Mouse (Mus musculus) heart, adult 2 months (tissue): ENCODE results near the gene Nfatc3. TPM values are rescaled to one million over a fixed set of nuclear protein-coding genes. Genes with fewer than 3 reads are reported as not detected.

Experiments
- DNase-seq, 2 experiments: peaks; one replicate each; pipeline ENCODE4 v3.0.0; 2021
- H3K27ac ChIP-seq: fragments of 200-600 bp; 2 replicates; pipeline ENCODE4 v1.8.1; 2022
- H3K27me3 ChIP-seq: fragments of 200-500 bp; 2 replicates; pipeline ENCODE4 v1.6.1; 2012; ENCODE audit warnings: mild to moderate bottlenecking, low read length, inconsistent platforms, mixed read lengths; ENCODE audit not compliant: control insufficient read depth, insufficient read depth
- H3K36me3 ChIP-seq: fragments of 200-500 bp; 2 replicates; pipeline ENCODE4 v1.6.1; 2012; ENCODE audit warnings: low read length, inconsistent platforms; ENCODE audit not compliant: control insufficient read depth, insufficient read depth
- H3K4me1 ChIP-seq: fragments of 200-500 bp; 2 replicates; pipeline ENCODE4 v1.6.1; 2011; ENCODE audit warnings: low read length; ENCODE audit not compliant: control insufficient read depth, insufficient read depth
- H3K4me3 ChIP-seq: fragments of 200-600 bp; 2 replicates; pipeline ENCODE4 v1.8.1; 2022
- H3K79me2 ChIP-seq: fragments of 200-500 bp; replicated peaks from 2 replicates; pipeline ENCODE4 v1.6.1; 2012; ENCODE audit warnings: mild to moderate bottlenecking, inconsistent platforms, low read length, moderate library complexity, mixed read lengths; ENCODE audit not compliant: control insufficient read depth, insufficient read depth
- H3K9ac ChIP-seq: fragments of 200-500 bp; 2 replicates; pipeline ENCODE4 v1.6.1; 2012; ENCODE audit warnings: low read depth, mild to moderate bottlenecking, control low read depth, inconsistent platforms, low read length, mixed read lengths
- CTCF ChIP-seq: fragments of 200-600 bp; IDR thresholded peaks from 2 replicates; pipeline ENCODE4 v1.8.1; 2022; ENCODE audit warnings: antibody characterized with exemption, mild to moderate bottlenecking, moderate library complexity
- EP300 ChIP-seq: fragments of 200-500 bp; IDR thresholded peaks from 2 replicates; pipeline ENCODE4 v1.6.1; 2011; ENCODE audit warnings: low read depth, low read length, control low read depth; ENCODE audit not compliant: insufficient read depth
- POLR2A ChIP-seq: fragments of 200-500 bp; IDR thresholded peaks from 2 replicates; pipeline ENCODE4 v1.6.1; 2011; ENCODE audit warnings: mild to moderate bottlenecking, low read depth, low read length, control low read depth; ENCODE audit not compliant: insufficient read depth
- WGBS: fragments of 180-500 bp; shearing (Covaris S2); methylation state at CpG from one replicate; pipeline ENCODE4 v1.1.7; 2018; 5-methylcytosine and 5-hydroxymethylcytosine counted together
- intact Hi-C: fragments of 180-260 bp; cut with DNase I; formaldehyde crosslinking; loops from one replicate; pipeline ENCODE4 v1.15.1; 2025
- polyA plus RNA-seq: library from polyadenylated mRNA; depleted of rRNA; stranded (reverse); fragments of >200 nt; gene quantifications from 2 replicates; pipeline ENCODE4 v1.2.3, GENCODE M21; 2012
- total RNA-seq, 2 experiments: library from RNA; stranded (reverse); gene quantifications; 2 replicates each; pipeline ENCODE4 v1.2.3; 2021

Gene Nfatc3
- total and polyA plus RNA-seq, 3 experiments, result 12.2 to 19.2 (median 18.9) TPM

DNA sequence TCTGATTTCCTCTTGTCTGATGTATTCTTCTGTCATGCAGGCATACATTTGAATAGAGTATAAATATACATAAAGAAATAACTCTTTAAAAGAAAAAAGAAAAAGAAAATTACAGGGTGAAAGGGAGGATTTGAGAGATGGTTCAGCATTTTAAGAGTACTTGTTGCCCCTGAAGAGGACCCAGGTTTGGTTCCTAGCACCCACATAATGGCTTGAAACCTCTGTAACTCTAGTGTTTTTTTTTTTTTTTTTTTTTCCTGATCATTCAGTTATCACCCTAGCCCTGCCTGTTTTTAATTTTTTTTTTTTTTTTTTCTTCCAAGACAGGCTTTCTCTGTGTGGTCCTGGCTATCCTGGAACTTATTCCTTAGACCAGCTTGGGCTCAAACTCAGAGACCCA is 13.5 kb downstream of the Nfatc3 start:
- DNase-seq, result no peak
- no peak overlapping the region for H3K9ac ChIP-seq
- intact Hi-C loops, result no loop called here
- no peak overlapping the region for H3K27ac ChIP-seq
- H3K27me3 ChIP-seq, result no peaks in the 10 kb centered on the region
- TF ChIP-seq EP300 (no peak), CTCF (no peak), POLR2A (no peak)
- no peak overlapping the region for H3K4me3 ChIP-seq
- peaks cover 5% of the 10 kb centered on the region; the same call in 1 of the 2 replicates for H3K79me2 ChIP-seq
- H3K36me3 ChIP-seq, result peaks cover 11% of the 10 kb centered on the region; the same call in 1 of the 2 replicates
- peaks cover 7% of the 10 kb centered on the region for H3K4me1 ChIP-seq

DNA sequence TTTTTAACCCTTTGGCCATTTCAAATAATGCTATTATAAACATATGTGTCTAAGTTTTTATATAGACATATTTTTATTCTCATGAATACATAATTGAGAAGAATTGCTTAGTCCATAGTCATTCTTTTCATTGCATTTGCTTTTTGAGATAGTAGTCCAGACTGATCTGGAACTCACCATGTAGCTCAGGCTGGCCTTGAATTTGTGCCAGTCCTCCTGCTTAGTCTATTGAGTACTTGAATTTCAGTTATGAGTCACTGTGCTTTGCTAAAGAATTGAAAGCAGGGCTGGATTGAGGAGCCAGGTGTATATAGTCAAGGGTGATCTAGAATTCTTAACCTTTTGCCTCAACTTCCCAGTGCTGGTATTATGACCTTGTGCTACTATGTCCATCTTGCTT is 15.6 kb downstream of the Nfatc3 start:
- H3K9ac ChIP-seq, result no peak overlapping the region
- H3K27ac ChIP-seq, result no peak overlapping the region
- H3K79me2 ChIP-seq, result peaks cover 7% of the 10 kb centered on the region
- DNase-seq, result no peak
- H3K4me3 ChIP-seq, result no peak overlapping the region
- no peaks in the 10 kb centered on the region for H3K27me3 ChIP-seq
- peaks cover 7% of the 10 kb centered on the region for H3K4me1 ChIP-seq
- intact Hi-C loops, result loop anchor here (2.0 kb wide), 2 partner anchors 13 to 83 kb away; partner anchors contain the start of gene Dus2
- peaks cover 11% of the 10 kb centered on the region; the same call in 1 of the 2 replicates for H3K36me3 ChIP-seq
- TF ChIP-seq POLR2A (no peak), CTCF (no peak), EP300 (no peak)

DNA sequence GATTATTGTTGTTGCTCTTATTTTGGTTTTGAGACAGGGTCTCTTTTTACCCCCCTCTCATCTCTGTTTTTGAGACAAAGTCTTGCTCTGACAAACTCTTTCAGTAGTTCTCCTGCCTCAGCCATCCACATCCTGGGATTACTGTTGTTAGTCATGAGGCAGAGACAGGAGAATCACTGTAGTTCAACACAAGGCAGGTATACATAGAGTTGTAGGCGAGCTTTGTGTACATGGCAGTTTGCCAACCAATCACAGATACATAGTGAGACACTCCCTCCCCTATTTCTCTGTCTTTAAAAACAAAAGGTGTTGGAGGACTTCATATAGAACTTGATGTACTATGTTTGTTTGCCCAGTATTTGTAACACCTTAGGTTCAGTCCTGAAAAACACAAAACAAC is 16.0 kb downstream of the Nfatc3 start:
- intact Hi-C loops, result loop anchor here (2.0 to 5.0 kb wide), 3 partner anchors 14 to 84 kb away; partner anchors contain the start of gene Dus2
- Histone ChIP-seq H3K4me1 (peaks cover 7% of the 10 kb centered on the region), H3K27me3 (no peaks in the 10 kb centered on the region), H3K27ac (no peak overlapping the region), H3K4me3 (no peak overlapping the region), H3K9ac (no peak overlapping the region), H3K36me3 (peaks cover 8% of the 10 kb centered on the region; the same call in 1 of the 2 replicates), H3K79me2 (peaks cover 5% of the 10 kb centered on the region)
- WGBS, result 69% methylated on average over 1 of the region's 1 CpGs
- TF ChIP-seq CTCF (no peak), EP300 (no peak), POLR2A (no peak)
- no peak for DNase-seq

DNA sequence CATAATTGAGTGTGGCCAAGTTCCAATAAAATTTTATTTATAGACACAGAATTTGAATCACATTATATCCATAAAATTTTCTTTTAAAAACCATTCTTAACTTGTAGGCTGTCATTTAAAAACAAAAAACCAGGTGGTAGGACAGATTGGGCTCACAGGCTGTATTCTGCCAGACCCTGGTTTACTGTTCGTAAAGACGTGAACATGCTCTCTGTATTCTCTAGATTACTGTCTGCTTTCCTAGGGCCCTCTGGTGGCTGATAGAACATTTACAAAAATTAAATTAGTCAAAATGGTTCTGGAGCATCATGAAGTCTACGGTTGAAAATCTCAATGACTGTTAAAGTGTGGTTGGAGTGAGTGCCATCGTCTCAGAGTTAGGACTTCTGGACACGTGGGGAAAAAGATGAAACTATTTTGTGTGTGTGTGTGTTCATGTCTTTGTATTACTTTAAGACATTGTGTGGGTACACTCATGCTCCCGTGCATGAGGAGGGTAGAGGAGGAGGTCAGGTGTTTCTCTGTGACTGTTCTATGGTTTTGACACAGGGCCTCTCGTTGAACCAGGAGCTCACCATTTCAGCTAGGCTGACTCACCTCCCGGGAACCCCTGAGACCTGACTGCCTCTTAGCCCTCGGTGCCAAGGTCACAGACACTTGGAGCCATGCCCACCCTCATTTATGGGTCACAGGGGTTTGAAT is 16.7 kb downstream of the Nfatc3 start:
- peaks cover 7% of the 10 kb centered on the region; the same call in 1 of the 2 replicates for H3K36me3 ChIP-seq
- no peak overlapping the region for H3K4me3 ChIP-seq
- no peak overlapping the region for H3K27ac ChIP-seq
- H3K27me3 ChIP-seq, result no peaks in the 10 kb centered on the region
- H3K4me1 ChIP-seq, result peaks cover 7% of the 10 kb centered on the region
- peak; percentile 70 for TF ChIP-seq CTCF
- no peak for TF ChIP-seq POLR2A
- TF ChIP-seq EP300, result no peak
- intact Hi-C loops, result loop anchor here (2.0 to 5.0 kb wide), 3 partner anchors 15 to 85 kb away; partner anchors contain the start of gene Dus2
- H3K9ac ChIP-seq, result no peak overlapping the region
- WGBS, result 39% methylated on average over 9 of the region's 9 CpGs
- H3K79me2 ChIP-seq, result peaks cover 5% of the 10 kb centered on the region
- DNase-seq, result no peak

DNA sequence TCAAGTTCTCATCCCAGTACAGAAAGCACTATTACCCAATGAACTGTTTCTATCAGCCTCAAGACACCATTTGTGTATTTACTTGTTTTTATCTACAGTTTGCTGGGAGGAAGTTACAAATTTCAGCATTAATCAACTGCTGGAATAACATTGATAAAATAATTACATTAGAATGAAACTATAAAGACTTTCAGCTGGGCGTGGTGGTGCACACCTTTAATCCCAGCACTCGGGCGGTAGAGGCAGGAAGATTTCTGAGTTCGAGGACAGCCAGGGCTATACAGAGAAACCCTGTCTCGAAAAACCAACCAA is 17.2 kb downstream of the Nfatc3 start:
- H3K79me2 ChIP-seq, result peaks cover 3% of the 10 kb centered on the region
- intact Hi-C loops, result loop anchor here (2.0 to 5.0 kb wide), 3 partner anchors 15 to 85 kb away; partner anchors contain the start of gene Dus2
- H3K27me3 ChIP-seq, result no peaks in the 10 kb centered on the region
- TF ChIP-seq POLR2A (no peak), CTCF (no peak), EP300 (no peak)
- no peak overlapping the region for H3K27ac ChIP-seq
- H3K4me1 ChIP-seq, result peaks cover 5% of the 10 kb centered on the region
- 95% methylated on average over 5 of the region's 5 CpGs for WGBS
- DNase-seq, result no peak
- H3K9ac ChIP-seq, result no peak overlapping the region
- H3K4me3 ChIP-seq, result no peak overlapping the region
- peaks cover 7% of the 10 kb centered on the region for H3K36me3 ChIP-seq

DNA sequence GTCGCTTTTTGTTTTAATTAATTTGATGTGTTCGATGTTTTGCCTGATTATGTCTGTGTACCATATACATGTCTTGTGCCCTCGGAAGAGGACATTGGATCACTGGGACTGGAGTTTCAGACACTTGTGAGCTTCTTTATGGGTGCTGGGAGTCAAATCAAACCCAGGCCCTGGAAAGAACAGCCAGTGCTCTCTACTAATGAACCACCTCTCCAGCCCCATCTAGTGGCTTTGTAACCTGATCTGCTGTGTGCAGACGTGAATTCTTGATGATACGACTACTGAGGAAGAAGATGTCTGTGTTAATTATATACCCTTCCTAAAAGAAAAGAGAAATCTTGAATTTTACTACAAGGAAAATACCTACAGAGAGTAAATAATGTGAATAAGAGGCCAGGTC is 18.0 kb downstream of the Nfatc3 start:
- Histone ChIP-seq H3K27me3 (no peaks in the 10 kb centered on the region), H3K4me3 (no peak overlapping the region), H3K27ac (no peak overlapping the region), H3K36me3 (peaks cover 7% of the 10 kb centered on the region), H3K9ac (no peak overlapping the region), H3K4me1 (peaks cover 5% of the 10 kb centered on the region), H3K79me2 (peaks cover 2% of the 10 kb centered on the region)
- no peak for TF ChIP-seq POLR2A
- peak; percentile 70 for TF ChIP-seq CTCF
- TF ChIP-seq EP300, result no peak
- intact Hi-C loops, result loop anchor here (5.0 kb wide), 1 partner anchor 54 kb away; no protein-coding TSS in a partner anchor
- DNase-seq, result no peak
- WGBS, result 76% methylated on average over 5 of the region's 5 CpGs
